Mouse (Mus musculus) small intestine, adult 2 months (tissue): ENCODE data around the gene Bend5. TPM values are rescaled to one million over a fixed set of nuclear protein-coding genes. Genes with fewer than 3 reads are reported as not detected.

Experiments used
- H3K27ac ChIP-seq: fragments of 200-500 bp; 2 replicates; pipeline ENCODE4 v1.5.1; 2012; ENCODE audit warnings: low read depth, low read length, control low read depth, inconsistent platforms; ENCODE audit not compliant: insufficient read depth
- H3K27me3 ChIP-seq: fragments of 200-500 bp; 2 replicates; pipeline ENCODE4 v1.6.1; 2012; ENCODE audit warnings: mild to moderate bottlenecking, moderate library complexity, low read length, inconsistent platforms; ENCODE audit not compliant: control insufficient read depth, insufficient read depth
- H3K36me3 ChIP-seq: fragments of 200-500 bp; 2 replicates; pipeline ENCODE4 v1.6.1; 2012; ENCODE audit warnings: mild to moderate bottlenecking, low read length, control low read depth, inconsistent platforms; ENCODE audit not compliant: control insufficient read depth, insufficient read depth
- H3K4me1 ChIP-seq: fragments of 200-500 bp; 2 replicates; pipeline ENCODE4 v1.6.1; 2012; ENCODE audit warnings: low read length, inconsistent platforms, mixed read lengths; ENCODE audit not compliant: control insufficient read depth, insufficient read depth, insufficient read length
- H3K4me3 ChIP-seq: fragments of 200-500 bp; 2 replicates; pipeline ENCODE4 v1.5.1; 2012; ENCODE audit warnings: low read depth, mild to moderate bottlenecking, control low read depth, inconsistent platforms, low read length, moderate library complexity
- CTCF ChIP-seq: fragments of 200-500 bp; IDR thresholded peaks from 2 replicates; pipeline ENCODE4 v1.5.1; 2012; ENCODE audit warnings: low read depth, mild to moderate bottlenecking, control low read depth, inconsistent platforms, low read length, moderate library complexity, mixed read lengths; ENCODE audit not compliant: insufficient replicate concordance, insufficient read length; ENCODE audit errors: extremely low read depth
- POLR2A ChIP-seq: fragments of 200-500 bp; IDR thresholded peaks from 2 replicates; pipeline ENCODE4 v1.6.1; 2012; ENCODE audit warnings: low read depth, mild to moderate bottlenecking, control low read depth, inconsistent platforms, low read length, moderate library complexity
- WGBS: fragments of 180-500 bp; shearing (Covaris S2); methylation state at CpG from one replicate; pipeline ENCODE4 v1.1.7; 2018; 5-methylcytosine and 5-hydroxymethylcytosine counted together
- polyA plus RNA-seq: library from polyadenylated mRNA; depleted of rRNA; stranded (reverse); fragments of >200 nt; gene quantifications from 2 replicates; pipeline ENCODE4 v1.2.3, GENCODE M21; 2012

Gene Bend5
- polyA plus RNA-seq, 1 experiment, result 6.8 TPM

DNA sequence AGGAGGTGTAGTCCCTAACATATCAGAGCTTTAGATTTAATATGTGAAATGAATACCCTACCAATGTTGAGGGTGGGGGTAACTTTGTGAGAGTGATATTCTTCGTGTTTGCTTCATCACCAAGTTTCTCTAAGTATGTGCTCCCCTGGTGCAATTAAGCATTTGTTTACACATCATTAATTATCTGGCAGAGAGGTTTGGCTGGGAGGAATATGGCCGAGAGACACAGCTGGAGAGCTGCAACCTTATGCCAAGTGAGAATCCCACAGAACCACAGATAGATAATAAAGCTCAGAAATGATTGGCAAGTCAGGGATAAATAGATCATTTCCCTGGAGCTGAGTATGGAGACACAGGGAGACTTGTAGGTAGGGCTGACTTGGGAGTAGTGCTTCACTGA lies 14.1 kb upstream of the Bend5 start:
- no peak overlapping the region for H3K27ac ChIP-seq
- WGBS, result 18% methylated on average over 2 of the region's 2 CpGs

DNA sequence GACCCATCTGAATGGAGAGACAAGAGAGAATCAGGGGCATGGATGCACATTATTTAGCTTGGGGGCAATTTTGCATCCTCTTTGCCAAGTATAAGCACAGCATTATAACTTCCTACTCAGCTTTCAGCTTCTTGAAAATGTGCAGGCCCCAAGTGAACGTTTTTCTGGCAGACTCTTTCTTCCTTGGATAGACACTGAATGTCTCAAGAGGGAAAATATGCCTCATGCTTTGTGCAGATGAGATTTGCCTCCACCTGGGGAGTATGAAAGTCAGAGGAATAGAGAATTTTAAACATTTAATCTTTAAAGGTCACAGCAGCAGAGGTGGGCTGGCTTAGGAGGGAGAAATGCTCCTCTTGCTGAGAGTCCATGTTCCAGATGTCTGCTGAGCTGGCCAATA lies 11.6 kb upstream of the Bend5 start:
- no peak overlapping the region for H3K4me3 ChIP-seq
- no peaks in the 10 kb centered on the region for H3K4me1 ChIP-seq
- 32% methylated on average over 1 of the region's 1 CpGs for WGBS
- no peak overlapping the region for H3K27ac ChIP-seq
- H3K27me3 ChIP-seq, result no peaks in the 10 kb centered on the region
- TF ChIP-seq POLR2A (no peak), CTCF (no peak)
- no peaks in the 10 kb centered on the region for H3K36me3 ChIP-seq

More for the DNA sequence above, 14.1 kb upstream of the Bend5 start:
- no peaks in the 10 kb centered on the region for H3K4me1 ChIP-seq
- H3K4me3 ChIP-seq, result no peak overlapping the region
- H3K27me3 ChIP-seq, result no peaks in the 10 kb centered on the region
- TF ChIP-seq CTCF (no peak), POLR2A (no peak)
- no peaks in the 10 kb centered on the region for H3K36me3 ChIP-seq

DNA sequence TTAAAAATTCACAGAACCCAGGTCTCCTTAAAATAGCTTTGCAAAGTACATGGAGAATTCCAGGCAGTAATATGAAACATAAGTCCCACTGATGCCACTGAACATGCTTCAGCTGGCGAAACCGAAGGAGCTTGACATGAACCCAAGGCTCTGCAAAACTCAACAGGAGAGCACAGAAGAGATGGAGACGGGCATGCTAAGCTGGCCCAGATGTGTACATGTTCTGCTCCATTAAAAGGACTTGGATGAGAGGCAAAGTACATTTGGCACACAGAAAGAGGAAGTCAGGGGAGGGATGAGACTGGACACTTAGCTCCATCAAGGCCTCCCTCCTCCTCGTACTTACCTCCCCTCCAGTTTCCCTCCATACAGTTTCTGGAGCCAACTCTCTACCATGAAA lies 4.1 kb upstream of the Bend5 start:
- 84% methylated on average over 4 of the region's 4 CpGs for WGBS
- Histone ChIP-seq H3K4me3 (no peak overlapping the region), H3K27me3 (peaks cover 11% of the 10 kb centered on the region; the same call in 1 of the 2 replicates), H3K4me1 (no peaks in the 10 kb centered on the region), H3K27ac (no peak overlapping the region), H3K36me3 (no peaks in the 10 kb centered on the region)
- no peak for TF ChIP-seq CTCF
- TF ChIP-seq POLR2A, result no peak

DNA sequence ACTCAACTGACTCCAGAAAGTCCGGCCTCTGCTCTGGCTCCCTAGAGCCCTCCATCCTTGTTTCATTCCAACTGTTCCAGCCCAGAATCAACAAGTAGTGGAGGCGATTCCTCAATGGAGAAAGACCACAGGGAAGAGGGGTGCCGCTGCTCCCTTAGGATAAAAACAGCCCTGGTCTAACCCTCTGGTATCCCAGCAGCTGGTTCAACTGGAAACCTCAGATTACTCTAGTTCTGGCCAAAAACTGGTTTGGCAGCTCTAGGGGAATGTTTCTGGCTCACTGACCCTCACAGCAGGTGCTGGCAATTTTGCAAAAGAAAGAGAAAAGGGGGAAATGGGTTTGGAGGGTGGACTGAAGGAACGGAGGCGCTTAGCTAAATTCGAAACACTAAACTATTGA lies 407 bp upstream of the Bend5 start:
- no peak overlapping the region for H3K27ac ChIP-seq
- H3K36me3 ChIP-seq, result no peaks in the 10 kb centered on the region
- H3K4me1 ChIP-seq, result peaks cover 3% of the 10 kb centered on the region; the same call in 1 of the 2 replicates
- no peak for TF ChIP-seq CTCF
- no peak for TF ChIP-seq POLR2A
- H3K27me3 ChIP-seq, result peaks cover 11% of the 10 kb centered on the region; the same call in 1 of the 2 replicates
- WGBS, result 4% methylated on average over 6 of the region's 6 CpGs
- H3K4me3 ChIP-seq, result peak overlapping the region; percentile 81

DNA sequence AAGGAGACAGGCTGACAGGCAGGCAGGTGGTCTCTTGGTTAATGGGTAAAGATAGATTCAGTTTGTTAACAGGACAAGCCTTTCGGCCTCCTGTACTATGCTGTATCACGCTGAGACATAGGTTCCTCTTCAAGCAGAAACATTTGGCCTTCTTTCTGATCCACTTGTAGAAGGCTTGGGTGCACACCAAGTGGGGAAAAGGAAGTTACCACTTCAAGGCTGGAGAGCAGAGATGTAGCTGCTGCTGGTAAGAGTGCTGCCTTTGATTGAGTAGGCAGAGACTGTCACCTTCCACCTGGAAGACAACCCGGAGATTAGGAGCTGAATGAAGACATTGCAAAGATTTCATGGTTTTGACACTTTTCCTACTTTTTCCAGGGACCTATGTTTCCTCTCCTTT lies 1.3 kb downstream of the Bend5 start:
- 69% methylated on average over 3 of the region's 3 CpGs for WGBS
- H3K4me3 ChIP-seq, result peak overlapping the region; percentile 24
- no peak for TF ChIP-seq POLR2A
- no peak for TF ChIP-seq CTCF
- peaks cover 3% of the 10 kb centered on the region; the same call in 1 of the 2 replicates for H3K4me1 ChIP-seq
- H3K27me3 ChIP-seq, result peaks cover 11% of the 10 kb centered on the region; the same call in 1 of the 2 replicates
- H3K36me3 ChIP-seq, result no peaks in the 10 kb centered on the region
- H3K27ac ChIP-seq, result no peak overlapping the region

DNA sequence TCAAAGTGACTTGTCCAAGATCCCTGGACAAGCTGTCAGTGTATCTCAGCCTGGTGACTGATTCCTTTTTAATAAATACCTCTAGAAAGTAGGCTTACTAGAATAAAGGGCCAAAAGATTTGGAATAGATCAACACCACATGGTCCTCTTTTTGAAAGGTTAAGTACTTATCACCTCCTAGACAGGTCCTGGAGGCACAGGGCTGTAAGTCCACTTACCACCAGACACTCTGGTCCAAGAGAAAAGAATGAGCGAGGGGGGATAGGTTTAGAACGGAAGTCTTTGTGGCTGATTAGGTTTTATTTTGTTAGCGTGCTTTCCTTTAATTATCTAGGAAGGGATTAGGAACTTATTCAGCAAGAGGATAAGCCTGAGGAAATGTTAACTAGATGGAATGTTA lies 1.7 kb downstream of the Bend5 start:
- no peaks in the 10 kb centered on the region for H3K36me3 ChIP-seq
- no peak overlapping the region for H3K4me3 ChIP-seq
- peaks cover 11% of the 10 kb centered on the region; the same call in 1 of the 2 replicates for H3K27me3 ChIP-seq
- H3K4me1 ChIP-seq, result peaks cover 3% of the 10 kb centered on the region; the same call in 1 of the 2 replicates
- H3K27ac ChIP-seq, result no peak overlapping the region
- WGBS, result 94% methylated on average over 3 of the region's 3 CpGs
- TF ChIP-seq CTCF, result no peak

DNA sequence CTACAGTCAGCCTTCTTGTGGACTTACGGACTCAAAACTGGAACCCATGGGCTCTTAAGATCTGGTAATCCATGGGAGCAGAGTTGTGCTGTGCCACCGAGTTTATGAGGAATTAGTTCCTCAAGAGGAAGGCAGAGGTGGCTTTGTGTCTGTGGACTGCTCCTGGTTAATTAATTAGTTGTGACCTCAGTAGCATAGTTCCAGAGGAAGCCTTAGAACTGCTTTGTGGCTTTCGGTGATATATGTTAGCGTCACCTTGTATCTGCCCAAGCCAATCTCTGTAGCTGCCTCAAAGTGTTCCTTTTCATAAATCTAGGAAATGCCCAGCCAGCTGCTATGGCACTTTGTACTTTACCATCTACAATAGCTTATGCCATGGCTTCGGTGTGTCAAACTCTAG lies 2.9 kb downstream of the Bend5 start:
- no peak overlapping the region for H3K27ac ChIP-seq
- no peaks in the 10 kb centered on the region for H3K36me3 ChIP-seq
- WGBS, result 88% methylated on average over 5 of the region's 5 CpGs
- H3K27me3 ChIP-seq, result peaks cover 11% of the 10 kb centered on the region; the same call in 1 of the 2 replicates
- H3K4me1 ChIP-seq, result peaks cover 3% of the 10 kb centered on the region; the same call in 1 of the 2 replicates
- TF ChIP-seq POLR2A, result no peak
- TF ChIP-seq CTCF, result no peak
- H3K4me3 ChIP-seq, result no peak overlapping the region
